Mouse (Mus musculus): ENCODE results near the gene Slc35c2. TPM values are rescaled to one million over a fixed set of nuclear protein-coding genes. Genes with fewer than 3 reads are reported as not detected.

Gene Slc35c2
- polyA plus RNA-seq, 3 experiments from 2014 or later, result 36.4 to 44.9 (median 44.1) TPM

DNA sequence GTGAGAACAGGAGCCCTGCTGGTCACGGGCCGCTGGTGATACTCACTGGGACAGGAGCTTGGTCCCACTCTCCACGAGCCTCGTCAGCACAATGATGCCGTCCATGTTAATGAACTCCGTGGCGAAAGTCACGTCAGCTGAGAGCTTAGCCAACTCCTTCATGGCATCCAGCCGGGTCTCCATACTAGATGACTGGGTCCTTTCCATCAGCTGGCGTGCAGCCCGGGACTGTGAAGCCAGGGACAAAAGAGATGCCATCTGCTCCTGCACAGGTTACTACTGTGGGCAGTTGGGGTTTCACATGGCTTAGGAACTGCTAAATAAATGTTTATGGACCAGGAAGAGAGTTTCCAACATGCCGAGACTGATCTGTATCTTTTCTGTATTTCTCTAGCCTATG, 23.9 kb upstream of the Slc35c2 start:
- ATAC-seq, result no peak

DNA sequence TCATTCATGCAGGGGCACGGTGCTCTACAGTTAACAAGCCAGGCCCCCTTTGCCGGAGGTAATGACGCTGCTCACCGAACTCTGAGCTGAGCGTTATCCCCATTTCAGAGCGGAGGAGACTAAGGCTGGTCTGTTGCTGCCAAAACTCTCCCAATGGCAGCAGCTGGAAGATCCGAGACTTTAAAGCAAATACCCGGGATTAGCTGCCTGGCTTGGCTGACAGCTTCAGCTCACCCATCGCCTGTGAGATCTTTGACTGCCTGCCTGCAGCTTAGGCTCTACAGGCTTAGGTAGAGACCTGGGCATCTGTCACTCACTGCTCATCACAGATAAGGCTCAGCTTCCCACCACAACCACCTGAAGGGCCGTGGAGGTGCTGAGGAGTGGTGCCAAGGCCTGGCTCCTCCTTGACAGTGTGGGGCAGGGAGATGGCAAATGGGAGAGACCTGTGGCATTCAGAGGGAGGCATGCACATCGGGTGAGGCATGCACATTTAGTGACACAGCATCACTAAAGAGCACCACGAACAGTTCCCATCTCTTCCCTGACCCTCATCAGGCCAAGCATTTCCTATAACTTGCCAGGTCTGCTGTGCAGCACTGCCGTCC, 23.3 kb upstream of the Slc35c2 start:
- no peak for ATAC-seq

- no peak for ATAC-seq
Measured at GRCm38 (mm10) chr2:165307801-165308200, 20.1 kb upstream of the Slc35c2 start.

GRCm38 (mm10) chr2:165305438-165305837, 17.8 kb upstream of the Slc35c2 start:
- no peak for ATAC-seq

DNA sequence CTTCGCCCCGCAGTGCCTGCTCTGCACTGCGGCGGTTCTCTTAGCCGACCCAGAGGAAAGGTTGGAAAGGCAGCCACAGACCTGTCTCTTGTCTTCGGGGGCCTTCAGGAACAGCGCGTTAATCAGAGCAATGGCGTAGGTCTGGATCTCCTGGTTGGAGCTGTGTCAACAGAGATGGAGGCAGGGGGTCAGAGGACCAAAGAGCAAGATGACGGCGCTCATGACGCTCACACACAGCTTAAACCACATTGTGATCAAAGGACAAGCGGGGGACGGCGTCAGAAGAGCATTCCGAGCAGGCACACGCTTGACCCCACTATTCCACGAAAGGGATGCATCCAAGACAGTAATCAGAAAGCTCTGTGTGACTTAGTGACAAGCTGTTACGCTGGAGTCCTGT, 17.1 kb upstream of the Slc35c2 start:
- ATAC-seq, result no peak

GRCm38 (mm10) chr2:165303354-165304012, 15.8 kb upstream of the Slc35c2 start:
- no peak for ATAC-seq

- ATAC-seq, result no peak
Measured at GRCm38 (mm10) chr2:165301409-165301808, 13.7 kb upstream of the Slc35c2 start.

DNA sequence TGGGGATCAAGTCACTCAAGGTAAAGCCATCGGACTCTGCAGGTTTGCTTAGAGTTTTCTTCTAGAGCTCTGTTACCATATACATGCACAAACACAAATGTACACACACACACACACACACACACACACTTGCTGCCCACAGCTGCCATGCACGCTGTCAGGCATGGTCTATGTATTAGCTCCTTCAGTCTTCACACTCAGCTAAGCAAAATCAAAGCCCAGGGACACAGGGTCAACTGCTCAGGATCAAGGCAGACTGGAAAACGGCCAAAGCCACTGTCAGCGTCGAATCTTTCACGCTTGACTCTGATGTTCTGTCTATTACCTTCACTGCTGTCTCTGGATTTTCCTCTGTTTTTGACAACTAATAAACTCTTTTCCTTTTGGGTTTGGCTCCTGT, 13.2 kb upstream of the Slc35c2 start:
- ATAC-seq, result no peak

GRCm38 (mm10) chr2:165300424-165300823, 12.8 kb upstream of the Slc35c2 start:
- no peak for ATAC-seq

DNA sequence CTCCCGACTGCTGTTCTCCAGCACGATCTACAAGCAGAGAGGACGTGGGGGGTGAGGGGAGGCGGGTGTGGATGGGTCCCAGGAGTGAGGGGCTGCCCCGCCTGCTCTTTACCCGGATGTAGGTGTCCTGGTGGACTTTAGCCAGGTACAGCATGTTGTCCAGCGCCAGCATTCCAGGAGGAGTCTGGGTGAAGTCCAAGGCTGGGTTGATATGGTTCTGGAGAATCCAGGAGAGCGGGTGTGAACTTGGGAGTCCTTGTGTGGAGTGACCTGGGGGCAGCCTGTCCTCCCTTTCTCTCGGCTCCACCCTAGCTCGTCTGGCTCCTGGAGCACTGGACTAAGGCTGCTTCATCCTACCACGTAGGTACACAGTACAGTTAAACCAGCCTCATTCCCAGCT, 9.8 kb upstream of the Slc35c2 start:
- ATAC-seq, result no peak

- ATAC-seq, result no peak
Measured at GRCm38 (mm10) chr2:165296571-165296970, 8.9 kb upstream of the Slc35c2 start.

GRCm38 (mm10) chr2:165288315-165289031, 804 bp upstream of the Slc35c2 start:
- ATAC-seq, result no peak

GRCm38 (mm10) chr2:165286361-165287201, 1.1 kb downstream of the Slc35c2 start:
- peak; percentile 33 for ATAC-seq

DNA sequence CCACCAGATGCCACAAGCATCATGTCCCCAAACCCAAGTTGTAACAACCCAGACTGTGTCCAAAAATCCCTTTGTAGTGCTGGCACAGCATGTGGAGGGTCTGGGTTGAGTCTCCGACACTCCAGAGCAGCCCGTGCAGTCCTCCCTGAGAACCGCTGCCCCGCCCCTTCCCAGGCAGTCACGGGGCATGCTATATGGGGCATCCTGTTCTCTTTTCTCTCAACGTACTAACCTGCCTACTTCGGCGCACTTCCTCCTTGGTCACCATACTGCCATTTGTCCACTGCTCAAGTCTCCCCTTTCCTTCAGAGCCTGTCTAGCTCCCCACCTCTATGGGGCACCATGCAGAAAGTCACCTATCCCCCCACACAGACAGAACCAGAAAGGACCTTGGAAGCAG, 2.0 kb downstream of the Slc35c2 start:
- peak; percentile 58 for ATAC-seq

GRCm38 (mm10) chr2:165285034-165285433, 2.6 kb downstream of the Slc35c2 start:
- no peak for ATAC-seq

GRCm38 (mm10) chr2:165284377-165284776, 3.3 kb downstream of the Slc35c2 start:
- ATAC-seq, result no peak

GRCm38 (mm10) chr2:165283644-165284043, 4.0 kb downstream of the Slc35c2 start:
- no peak for ATAC-seq

DNA sequence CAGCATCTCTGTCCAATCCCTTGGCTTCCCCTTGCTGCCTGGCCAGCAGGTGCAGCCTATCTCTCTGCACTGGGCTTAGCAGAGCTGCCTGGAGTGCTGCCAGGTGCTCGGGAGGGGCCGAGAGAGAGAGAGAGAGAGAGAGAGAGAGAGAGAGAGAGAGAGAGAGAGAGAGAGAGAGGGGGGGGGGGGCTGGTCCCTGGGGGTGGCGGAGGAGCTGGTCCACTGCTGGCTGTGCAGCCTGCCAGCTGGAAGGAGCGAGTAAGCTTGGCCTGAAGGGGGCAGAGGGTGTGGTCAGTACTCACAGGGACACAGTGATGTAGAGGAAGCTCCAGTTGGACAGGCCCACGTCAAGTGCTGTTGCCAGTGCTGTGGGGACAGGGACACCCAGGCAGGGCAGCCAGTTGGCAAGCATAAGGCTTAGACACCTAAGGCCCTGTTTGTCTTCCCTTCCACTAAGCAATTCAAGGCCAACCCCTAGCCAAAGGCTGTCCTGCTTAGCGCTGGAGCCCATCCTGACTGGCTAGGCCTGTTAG, 5.8 kb downstream of the Slc35c2 start:
- ATAC-seq, result no peak

DNA sequence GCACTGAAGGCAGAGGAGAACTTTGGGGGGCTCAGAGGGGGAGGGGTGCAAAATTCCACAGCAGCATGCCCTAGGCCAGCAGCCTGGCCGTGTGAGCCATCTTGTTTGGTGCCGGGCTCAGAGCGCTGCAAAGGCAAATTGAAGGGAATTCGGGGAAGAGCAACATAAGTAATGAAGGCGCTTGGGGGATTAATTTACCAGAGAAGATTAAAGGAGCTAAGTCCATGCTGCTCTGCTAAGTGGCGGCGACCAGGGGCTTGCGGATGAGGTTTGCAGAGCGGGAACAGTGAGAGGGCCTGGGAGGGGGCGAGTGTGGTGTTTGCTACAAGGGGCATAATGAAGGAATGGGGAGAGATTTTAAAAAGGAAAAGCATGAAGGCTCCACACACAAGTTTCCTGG, 8.3 kb downstream of the Slc35c2 start:
- no peak for ATAC-seq

- no peak for ATAC-seq
Measured at GRCm38 (mm10) chr2:165277188-165277740, 10.4 kb downstream of the Slc35c2 start.

DNA sequence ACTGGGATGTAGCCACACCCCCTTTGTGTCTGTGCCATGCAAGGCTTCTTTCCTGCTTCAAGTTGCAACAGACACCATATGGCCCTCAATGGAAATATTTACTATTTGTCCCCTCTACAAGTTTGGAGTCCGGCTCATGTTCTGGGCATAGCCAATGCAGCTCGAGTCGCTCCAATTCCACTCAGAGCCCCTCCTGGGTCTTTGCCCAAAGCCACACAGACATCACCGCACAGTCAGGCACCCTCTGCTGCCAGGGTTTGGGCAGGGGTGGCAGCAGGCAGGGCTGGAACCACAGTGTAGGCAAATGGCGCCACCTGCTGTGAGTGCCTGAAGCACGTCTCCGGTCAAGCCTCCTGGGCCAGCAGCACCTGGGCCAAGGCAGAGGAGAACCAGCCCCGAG, 11.8 kb downstream of the Slc35c2 start:
- ATAC-seq, result no peak

DNA sequence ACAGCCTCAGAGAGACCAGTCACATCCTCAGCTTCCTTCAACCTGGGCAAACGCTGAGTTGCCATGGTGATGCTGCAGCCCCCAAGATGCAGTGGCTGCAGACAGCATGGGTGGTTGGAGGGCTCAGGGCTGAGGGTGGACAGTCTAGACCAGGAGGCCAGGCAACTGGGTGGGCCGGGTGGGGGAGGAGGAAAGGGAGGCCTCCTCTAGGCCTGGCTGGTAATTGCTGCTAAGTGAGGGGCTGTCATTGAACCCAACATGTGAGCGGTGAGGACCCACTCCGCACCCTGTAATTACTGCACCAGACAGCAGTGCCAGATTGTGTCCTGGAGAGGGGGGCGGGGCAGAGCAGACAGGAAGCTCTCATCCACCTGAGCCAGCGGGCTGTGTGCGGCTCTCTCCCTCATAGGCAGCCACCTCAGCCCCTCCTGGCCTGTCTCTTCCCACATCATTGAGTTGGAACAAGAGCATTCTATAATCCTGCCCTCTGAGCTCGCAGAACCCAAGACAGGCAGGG, 12.5 kb downstream of the Slc35c2 start:
- no peak for ATAC-seq

Data from inflammation-experienced regulatory T-cells, adult 6 months (primary cell).